ENCODE assay signal across 12 mouse cellular contexts in the genomic region with DNA sequence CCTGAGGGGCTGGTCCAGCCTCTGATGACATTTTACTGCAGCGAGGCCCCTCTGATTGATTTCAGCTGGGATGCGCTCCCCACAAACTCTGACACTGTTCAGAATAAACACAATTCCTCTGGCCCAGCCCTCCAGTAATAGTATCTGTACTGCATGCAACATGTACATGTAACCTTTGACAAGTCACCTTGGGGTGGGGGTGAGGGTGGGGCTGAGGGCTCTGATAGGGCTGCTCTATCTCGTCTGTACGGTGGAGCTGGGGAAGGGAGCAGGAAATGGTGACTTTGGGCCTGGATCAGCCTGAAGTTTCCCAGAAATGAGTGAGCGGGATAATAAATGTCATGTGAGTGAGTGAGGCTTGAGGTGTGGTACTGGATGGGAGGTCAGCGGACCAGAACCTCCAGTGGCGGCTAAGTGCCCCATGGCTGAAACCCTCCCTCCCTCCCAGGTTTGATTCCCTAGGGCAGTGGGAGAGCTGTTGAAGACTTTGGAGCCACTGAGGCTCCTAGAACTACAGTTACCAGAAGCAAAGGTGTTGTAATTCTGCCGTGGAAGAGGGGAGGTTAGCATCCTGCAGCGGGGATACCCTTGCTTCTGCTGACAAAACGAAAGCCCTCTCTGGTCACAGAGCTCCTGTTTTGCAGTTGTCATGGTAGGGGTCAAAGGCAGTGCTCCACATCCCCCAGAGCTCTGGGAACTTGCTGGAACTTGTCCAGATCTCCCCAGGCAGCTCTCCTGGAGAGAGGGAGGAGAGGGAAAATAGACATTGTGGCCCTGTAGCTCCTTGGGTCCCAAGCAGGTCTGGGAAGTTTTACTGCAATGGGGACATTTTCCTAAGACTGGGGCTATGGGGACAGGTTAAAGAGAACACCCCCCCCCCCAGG.
DNase-seq lines count a peak whose midpoint lies in the region; ATAC-seq and TF ChIP-seq lines count a peak whose summit lies in the region.
"Had no signal": no experiment of that assay in that cellular context is flagged by ENCODE, and none has a peak within 500 bp of the region (broad histone marks: within the 10 kb centered on the region; RNA-seq: fewer than 3 reads in every experiment).

No protein-coding gene starts in this region.

- H3K27ac ChIP-seq in forebrain, embryonic 15.5 days (replicated peaks), result peak overlapping the region; percentile 59
- H3K27ac ChIP-seq in kidney, postnatal 0 days, result peak overlapping the region; percentile 1; the same call in 1 of the 2 replicates
- peak overlapping the region; percentile 49 for H3K27ac ChIP-seq in neural tube, embryonic 15.5 days (replicated peaks)

- H3K27me3 ChIP-seq in forebrain, embryonic 15.5 days, result no peaks in the 10 kb centered on the region
- H3K27me3 ChIP-seq in kidney, postnatal 0 days (ENCODE audit: insufficient read depth, low read length), result no peaks in the 10 kb centered on the region
- H3K27me3 ChIP-seq in neural tube, embryonic 15.5 days (replicated peaks), result no peaks in the 10 kb centered on the region

- no peak for ATAC-seq in forebrain, embryonic 15.5 days (replicated peaks)
- ATAC-seq in kidney, postnatal 0 days (replicated peaks; ENCODE audit: low FRiP score, low read depth), result no peak; the same call in 1 of the 2 replicates
- no peak for ATAC-seq in neural tube, embryonic 15.5 days (ENCODE audit: low FRiP score)
- ATAC-seq in activated CD4-positive, CD25-positive, alpha-beta regulatory T cell, adult 4 months, result no peak

- H3K9me3 ChIP-seq in forebrain, embryonic 15.5 days, result no peaks in the 10 kb centered on the region
- no peaks in the 10 kb centered on the region for H3K9me3 ChIP-seq in kidney, postnatal 0 days (replicated peaks; ENCODE audit: low read length)
- no peaks in the 10 kb centered on the region for H3K9me3 ChIP-seq in neural tube, embryonic 15.5 days (replicated peaks)
- H3K9me3 ChIP-seq: megakaryocyte, embryonic 14.5 days had no signal

- peak overlapping the region; percentile 26 for H3K4me3 ChIP-seq in forebrain, embryonic 15.5 days
- no peak overlapping the region for H3K4me3 ChIP-seq in kidney, postnatal 0 days (replicated peaks; ENCODE audit: low read depth, low read length)
- peak overlapping the region; percentile 37; the same call in 1 of the 2 replicates for H3K4me3 ChIP-seq in neural tube, embryonic 15.5 days (replicated peaks)
- H3K4me3 ChIP-seq: erythroblast, embryonic 14.5 days had no signal

- H3K9ac ChIP-seq in forebrain, embryonic 15.5 days (replicated peaks), result peak overlapping the region; percentile 42; the same call in 1 of the 2 replicates
- 0 out of 2 replicates have a peak overlapping the region, but pooled peaks have one; percentile 6 for H3K9ac ChIP-seq in kidney, postnatal 0 days (ENCODE audit: low read depth, low read length)
- peak overlapping the region; percentile 45; the same call in 1 of the 2 replicates for H3K9ac ChIP-seq in neural tube, embryonic 15.5 days (replicated peaks)

- 78% methylated on average over 10 of the region's 10 CpGs for WGBS in forebrain, embryonic 15.5 days
- WGBS in kidney, postnatal 0 days, result 32% methylated on average over 10 of the region's 10 CpGs
- 62% methylated on average over 10 of the region's 10 CpGs for WGBS in neural tube, embryonic 15.5 days

- peak overlapping the region; percentile 51; the same call in 1 of the 2 replicates for H3K4me2 ChIP-seq in forebrain, embryonic 15.5 days (replicated peaks)
- H3K4me2 ChIP-seq in kidney, postnatal 0 days (ENCODE audit: low read length), result no peak overlapping the region
- peak overlapping the region; percentile 89 for H3K4me2 ChIP-seq in neural tube, embryonic 15.5 days

- peak; percentile 25 for DNase-seq in kidney, adult 18-20 months
- DNase-seq in kidney, adult 8-10 months, result no peak
- DNase-seq in kidney, postnatal 0 days (ENCODE audit: low spot score), result peak; percentile 41
- DNase-seq in adipocyte (ENCODE audit: low spot score), result no peak
- DNase-seq in adrenal gland, postnatal 4 days (ENCODE audit: low spot score in 2 of 2), result no peak
- DNase-seq: adrenal gland, postnatal 10 days; cerebellum, adult 9-11 months had no signal

- peaks cover 79% of the 10 kb centered on the region for H3K4me1 ChIP-seq in forebrain, embryonic 15.5 days
- H3K4me1 ChIP-seq in kidney, postnatal 0 days (replicated peaks; ENCODE audit: insufficient read depth, low read length), result peaks cover 60% of the 10 kb centered on the region
- peaks cover 90% of the 10 kb centered on the region for H3K4me1 ChIP-seq in neural tube, embryonic 15.5 days

- no peaks in the 10 kb centered on the region for H3K36me3 ChIP-seq in forebrain, embryonic 15.5 days
- 0 out of 2 replicates have a peak, but pooled peaks cover 8% of the 10 kb centered on the region for H3K36me3 ChIP-seq in kidney, postnatal 0 days (ENCODE audit: insufficient read depth, low read length)
- H3K36me3 ChIP-seq in neural tube, embryonic 15.5 days, result no peaks in the 10 kb centered on the region

- TF ChIP-seq CTCF in kidney, postnatal 0 days (IDR thresholded peaks at IDR 0.05; ENCODE audit: low read depth), result no peak

Comparison
In these comparisons a context has a peak if more than half of its experiments do, and no peak if none do; other contexts are left out.
1. DNase-seq: peak in kidney, adult 18-20 months (single experiment) and kidney, postnatal 0 days (single experiment); none in kidney, adult 8-10 months (0 of 2), adipocyte (single experiment) and adrenal gland, postnatal 4 days (0 of 2).
2. H3K27ac ChIP-seq: peak in every context shown above with its lines; median percentile 59 in forebrain, embryonic 15.5 days; 49 in neural tube, embryonic 15.5 days; 1 in kidney, postnatal 0 days.
3. Peak in every context shown above with its lines, with median percentiles within 50 percentile points of each other: H3K9ac ChIP-seq.